Mouse (Mus musculus) brain, adult 2 months (tissue): ENCODE results near the gene Pstpip1.
A peak's percentile ranks its signal among the peaks of the same experiment; 100 is the strongest.

Experiments used
- DNase-seq: peaks from one replicate; pipeline ENCODE4 v3.0.0; 2011; ENCODE audit warnings: low read depth, low spot score

The Pstpip1 gene

DNA sequence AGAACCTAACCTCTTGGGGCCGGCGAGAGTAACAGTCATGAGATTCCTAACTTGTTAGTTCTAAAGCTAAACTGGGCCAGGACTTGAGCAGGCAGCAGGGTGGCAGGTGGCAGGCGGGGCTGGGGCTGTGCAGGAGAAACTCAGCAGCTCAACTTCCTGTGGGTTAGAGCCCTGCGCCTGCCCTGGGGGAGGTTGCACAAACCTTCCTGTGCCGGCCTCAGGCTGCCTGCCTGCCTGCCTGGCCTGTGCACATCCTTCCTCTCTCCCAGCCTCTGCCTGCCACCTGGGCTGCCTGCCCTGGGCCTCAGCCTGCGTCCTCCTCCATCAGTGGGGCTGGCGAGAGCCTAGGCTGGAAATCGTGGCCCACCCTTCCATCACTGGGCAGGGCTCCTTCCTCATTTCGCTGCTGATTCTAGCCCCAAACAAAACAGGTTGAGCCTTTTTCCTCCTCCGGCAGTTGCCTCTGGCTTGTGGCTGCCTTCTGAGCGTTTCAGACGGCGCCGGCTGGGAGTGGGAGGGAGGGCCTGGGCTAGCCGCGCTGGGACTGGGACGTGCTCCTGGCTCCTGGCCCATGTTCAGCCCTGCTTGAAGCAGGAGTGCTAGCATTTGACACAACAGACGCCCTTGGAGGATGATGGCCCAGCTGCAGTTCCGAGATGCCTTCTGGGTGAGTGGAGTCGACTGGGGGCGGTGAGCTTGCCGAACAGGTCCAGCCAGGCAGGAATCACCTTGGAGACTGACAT, at the start of gene Pstpip1:
Gene Pstpip1 (plus strand): TSS at position 185 of the 743 bp plus-strand sequence.
- DNase-seq: peak; percentile 76

DNA sequence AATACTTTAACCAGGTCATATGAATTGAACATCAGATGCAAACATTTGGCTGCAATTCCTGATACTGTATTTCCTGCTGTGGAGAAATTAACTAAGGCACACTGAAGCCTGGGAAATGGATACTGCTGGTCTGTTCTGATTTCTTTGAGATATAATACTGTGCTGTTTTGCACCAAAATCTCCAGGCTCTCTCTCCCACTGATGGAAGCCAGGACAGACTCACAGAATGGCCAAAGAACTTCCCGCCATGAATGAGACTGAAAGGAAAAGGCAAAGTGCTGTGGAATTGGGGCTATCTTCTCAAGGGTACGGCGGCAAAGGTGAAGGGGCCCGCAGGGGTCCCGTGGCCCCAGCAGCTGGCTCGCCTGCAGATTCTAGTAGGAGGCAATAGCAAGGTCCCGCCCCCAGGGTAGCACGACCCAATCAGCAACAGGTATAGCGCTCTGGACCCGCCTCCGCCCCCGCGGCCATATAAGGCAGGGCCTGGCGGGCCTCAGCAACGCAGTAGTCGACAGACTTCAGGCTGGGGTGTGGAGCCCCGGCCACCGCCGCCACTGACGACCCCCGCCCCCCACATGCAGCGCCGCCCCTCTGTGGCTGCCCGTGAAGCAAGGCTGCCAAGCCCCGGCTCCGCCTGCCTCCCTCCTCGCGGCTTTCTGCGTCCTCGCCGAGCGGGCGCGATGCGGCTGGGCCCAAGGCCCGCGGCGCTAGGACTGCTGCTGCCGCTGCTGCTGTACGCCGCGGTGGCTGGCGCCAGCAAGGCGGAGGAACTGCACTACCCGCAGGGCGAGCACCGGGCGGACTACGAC, 48.2 kb upstream of the Pstpip1 start, which contains the start of gene Rcn2:
Gene Rcn2 (plus strand): TSS at position 474 of the 809 bp plus-strand sequence.
- DNase-seq: peak; percentile 97

DNA sequence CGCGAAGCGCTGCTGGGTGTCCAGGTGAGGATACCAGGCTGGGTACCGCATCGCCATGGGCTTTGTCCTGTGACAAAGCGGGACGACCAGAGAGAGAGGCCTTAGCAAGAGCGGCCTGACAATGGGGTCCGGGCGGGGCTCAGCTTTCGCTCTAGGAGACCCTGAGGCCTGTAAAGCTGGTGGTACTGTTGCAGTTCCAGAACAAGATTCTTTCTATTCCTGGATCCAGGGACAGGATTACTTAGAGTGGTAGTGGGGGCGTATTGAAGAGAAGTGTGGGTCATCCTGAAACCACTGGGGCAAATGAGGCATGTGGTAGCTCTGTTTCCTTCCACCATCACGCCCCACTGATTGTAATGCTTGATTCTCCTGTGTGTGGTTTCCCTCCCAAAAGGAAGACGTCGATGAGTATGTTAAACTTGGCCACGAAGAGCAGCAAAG, 47.6 kb upstream of the Pstpip1 start:
- DNase-seq: no peak

DNA sequence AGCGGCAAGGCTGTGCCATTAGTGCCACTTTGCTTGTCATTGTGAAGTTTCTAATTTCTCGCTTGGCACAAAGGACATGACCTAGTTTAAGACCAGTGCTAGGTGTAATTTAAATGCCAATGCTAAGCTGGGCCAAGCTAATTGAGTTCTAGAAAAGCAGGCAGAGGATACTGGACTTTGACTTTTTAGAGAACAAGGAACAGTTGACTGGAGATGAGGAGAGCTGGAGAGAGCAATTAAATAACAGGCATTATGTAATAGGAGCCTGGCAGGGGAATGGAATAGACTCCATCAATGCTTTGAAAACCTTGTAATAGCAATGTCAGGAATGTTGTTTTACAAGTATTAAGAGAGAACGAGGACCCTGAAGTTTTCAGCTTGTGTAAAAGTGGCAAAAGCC, 36.0 kb upstream of the Pstpip1 start:
- peak; percentile 46 for DNase-seq

DNA sequence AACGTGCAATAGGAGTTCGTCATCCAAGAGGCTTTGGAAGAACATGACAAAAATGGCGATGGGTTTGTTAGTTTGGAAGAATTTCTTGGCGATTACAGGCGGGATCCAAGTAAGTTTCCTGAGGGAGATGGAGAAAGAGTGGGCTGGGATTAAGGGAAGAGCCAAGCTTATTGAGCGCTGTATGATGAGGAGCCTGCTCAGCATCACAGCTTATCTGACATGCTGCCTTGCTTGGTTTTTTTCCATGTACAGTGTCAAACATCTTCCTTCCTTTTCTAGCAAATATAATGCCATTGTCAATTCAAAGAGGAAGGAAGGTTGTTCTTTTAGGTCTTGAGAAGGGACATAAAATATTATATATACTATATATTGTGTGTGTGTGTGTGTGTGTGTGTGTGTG, 33.6 kb upstream of the Pstpip1 start:
- no peak for DNase-seq

DNA sequence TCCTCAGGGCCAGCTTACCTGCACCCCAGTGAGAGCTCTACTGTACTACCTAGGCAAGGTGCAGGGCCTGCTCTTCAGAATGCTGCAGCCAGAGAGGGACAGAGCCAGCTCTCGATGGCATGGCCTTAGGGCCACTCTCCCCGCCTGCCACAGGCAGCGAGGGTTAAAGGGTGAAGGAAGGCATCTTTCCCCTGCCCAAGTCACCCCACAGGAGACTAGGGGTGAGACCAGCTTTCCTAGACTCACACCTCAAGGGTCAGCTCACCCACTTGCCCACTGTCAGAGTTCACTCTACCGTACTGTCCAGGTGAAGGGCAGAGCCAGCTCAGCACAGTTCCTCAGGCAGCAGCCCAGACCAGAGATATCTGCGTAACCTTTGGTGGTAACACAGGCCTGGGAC, 27.4 kb upstream of the Pstpip1 start:
- DNase-seq: no peak

DNA sequence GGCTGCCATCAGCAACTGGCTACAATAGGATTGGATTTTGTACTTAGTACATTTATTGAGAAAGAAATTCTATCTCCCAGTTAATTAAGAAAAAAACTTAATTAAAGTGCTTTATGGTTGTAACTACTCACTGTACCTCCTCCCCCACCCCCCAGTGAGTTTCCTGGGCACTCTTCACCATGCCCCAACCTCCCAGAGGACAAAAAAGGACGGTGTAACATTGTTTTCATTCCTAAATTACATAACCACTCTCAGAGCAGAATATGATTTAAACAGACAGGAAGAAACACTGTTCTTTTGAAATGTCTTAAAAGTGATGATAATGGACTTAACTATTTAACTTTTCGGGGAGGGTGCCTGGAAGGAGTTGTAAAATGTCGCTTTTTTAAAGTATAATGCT, 24.8 kb upstream of the Pstpip1 start:
- DNase-seq: no peak

DNA sequence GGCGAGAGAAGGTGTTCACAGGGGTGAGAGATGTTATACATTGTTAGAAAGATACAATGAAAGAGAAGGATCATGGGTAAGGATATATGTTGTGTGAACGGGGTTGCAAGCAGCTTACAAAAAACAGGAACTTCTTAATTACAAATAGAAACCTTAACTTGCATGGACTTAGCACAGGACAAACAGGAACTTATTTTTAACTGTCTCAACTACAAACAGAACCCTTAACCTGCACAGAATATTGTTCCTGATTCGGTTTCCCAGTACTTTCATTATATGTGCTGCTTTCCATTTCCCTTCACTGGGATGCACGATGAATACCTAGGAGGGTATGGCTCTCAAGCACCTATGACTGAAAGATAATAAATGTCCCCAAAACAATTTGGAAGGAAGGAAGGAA, 21.8 kb upstream of the Pstpip1 start:
- no peak for DNase-seq

DNA sequence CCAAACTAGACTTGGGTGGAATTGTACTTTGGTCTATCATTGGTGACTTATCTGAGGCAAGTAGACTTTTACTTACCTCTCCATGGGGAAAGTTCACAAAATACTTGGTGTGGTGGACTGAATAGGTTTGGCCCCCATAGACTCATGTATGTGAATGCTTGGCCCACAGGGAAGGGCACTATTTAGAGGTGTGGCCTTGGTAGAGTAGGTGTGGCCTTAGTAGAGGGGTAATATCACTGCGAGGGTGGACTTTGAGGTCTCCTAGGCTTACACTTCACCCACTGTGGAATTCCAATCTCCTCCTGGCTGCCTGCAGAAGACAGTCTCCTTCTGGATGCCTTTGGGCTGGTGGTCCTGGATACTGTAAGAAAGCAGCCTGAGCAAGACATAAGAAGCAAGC, 21.1 kb upstream of the Pstpip1 start:
- DNase-seq: no peak

DNA sequence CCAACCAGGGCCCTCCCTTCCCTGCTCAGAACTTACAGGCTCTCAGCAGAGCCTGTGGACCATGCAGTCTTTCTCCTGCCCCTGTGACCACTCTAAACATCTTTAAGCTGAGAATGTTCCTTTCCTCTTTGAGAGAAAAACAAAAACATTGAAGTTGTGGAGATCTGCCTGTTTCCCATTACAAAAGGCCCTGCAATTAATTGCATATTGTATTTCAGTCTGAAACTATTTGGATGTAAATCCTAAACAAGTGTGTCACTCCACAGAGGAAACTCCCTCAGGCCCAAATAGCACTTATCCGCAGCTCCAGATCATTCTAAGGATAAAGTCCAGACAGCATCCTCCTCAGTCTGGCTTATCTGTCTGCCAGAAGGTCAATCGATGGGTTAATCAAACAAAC, 16.9 kb upstream of the Pstpip1 start:
- DNase-seq: no peak

DNA sequence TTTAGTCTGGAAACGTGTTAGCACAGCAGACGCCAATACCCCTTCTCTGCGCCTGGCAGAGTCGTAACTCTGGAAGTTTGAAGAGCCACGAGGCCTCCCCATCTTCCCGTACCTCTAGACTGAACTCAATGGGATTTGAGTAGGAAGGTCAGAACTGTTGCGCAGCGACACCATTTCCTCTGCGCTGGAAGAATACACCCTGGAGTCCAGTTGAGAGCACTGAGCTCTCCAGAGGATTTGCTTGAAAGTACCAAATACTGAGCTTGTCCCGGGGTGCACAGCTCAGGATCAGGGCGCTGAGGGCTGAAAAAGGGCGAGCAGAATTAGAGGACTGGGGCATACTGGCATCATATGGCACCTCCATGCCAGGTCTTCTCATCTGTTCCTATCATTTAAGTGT, 14.9 kb upstream of the Pstpip1 start:
- DNase-seq: no peak

DNA sequence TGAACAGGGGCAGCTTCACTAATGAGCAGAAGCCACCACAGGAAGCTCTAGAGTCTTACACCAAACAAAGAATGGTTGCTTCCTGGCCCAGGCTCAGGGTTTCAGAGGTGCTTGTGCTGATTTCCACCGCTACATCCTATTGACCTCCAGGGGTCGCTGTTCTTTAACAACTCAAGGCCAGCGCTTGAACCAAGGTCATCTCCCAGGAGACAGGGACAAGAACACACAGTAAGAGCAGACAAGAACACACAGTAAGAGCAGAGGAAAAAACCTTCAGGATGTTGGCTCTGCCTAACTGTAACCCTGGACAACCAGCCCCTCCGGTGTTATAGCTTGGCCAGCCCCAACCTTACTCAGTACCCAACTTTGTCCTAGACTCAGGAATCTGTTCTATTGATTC, 14.5 kb upstream of the Pstpip1 start:
- peak; percentile 85 for DNase-seq

DNA sequence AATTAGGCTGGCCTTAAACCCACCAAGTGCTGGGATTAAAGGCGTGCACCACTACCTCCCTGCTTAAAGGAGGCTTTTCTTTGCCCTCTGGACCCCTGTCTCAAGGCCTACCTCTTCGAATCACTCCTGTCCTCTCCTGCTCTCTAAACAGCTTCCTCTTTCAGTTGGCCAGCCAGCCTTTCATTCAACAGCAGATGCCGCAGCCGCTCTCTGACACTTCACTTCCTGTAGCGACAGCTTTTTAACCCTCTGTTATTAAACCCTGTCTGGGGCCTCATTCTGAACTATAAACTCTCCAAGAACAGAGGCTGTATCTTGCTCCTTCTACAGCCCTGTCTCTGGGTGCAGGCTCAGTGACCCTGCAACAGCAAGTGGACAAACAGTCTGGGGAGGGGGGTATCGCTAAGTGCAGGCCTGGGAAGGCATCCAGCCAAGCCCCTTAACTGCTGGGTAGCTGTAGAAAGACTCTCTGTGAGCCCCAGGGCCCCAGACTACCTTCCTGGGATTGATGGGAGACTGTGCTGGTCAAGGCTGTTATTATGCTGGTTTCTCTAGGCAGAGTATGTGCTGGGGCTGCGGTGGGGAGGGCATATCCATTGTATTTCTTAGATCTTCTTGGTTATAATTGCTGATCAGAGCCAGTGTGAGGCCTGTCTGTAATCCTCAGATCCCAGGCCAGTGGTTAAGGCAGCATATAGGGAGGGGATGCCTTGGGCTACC, 13.7 kb upstream of the Pstpip1 start:
- DNase-seq: no peak

DNA sequence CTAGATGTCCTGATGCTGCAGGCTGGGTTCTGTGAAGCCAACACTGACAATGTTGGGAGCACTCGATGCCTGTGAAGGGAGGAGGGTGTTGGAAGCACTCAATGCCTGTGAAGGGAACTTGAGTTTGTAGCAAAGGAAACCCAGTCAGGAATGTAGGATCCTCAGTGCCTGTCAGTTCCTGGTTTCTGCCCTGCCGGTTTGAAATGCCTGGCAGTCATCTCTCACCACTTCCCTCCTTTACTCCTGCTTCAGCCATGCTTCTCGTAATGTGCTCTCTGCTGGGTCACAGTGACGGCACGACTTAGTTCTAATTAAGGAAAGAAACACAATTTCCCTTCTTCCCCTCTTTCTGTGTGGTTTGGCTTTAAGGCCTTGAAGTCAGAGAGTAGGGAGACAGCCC, 10.2 kb upstream of the Pstpip1 start:
- DNase-seq: no peak

DNA sequence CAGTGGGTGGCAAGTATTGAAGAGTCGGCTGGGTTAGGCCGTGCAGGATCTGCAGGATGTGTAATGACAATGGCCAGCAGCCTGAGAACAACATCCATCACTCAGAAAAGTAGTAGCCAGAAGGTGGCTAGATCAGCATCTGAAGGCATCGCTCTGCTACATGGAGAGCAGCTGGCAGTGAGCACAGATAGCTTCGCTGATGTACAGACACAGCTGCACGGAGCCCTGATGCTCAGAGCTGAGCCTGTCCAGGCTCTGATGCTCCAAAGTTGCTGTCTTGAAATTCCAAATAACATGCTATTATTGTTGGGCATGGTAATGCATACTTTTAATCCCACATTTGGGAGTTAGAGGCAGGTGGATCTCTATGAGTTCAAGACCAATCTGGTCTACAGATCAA, 3.2 kb upstream of the Pstpip1 start:
- no peak for DNase-seq

DNA sequence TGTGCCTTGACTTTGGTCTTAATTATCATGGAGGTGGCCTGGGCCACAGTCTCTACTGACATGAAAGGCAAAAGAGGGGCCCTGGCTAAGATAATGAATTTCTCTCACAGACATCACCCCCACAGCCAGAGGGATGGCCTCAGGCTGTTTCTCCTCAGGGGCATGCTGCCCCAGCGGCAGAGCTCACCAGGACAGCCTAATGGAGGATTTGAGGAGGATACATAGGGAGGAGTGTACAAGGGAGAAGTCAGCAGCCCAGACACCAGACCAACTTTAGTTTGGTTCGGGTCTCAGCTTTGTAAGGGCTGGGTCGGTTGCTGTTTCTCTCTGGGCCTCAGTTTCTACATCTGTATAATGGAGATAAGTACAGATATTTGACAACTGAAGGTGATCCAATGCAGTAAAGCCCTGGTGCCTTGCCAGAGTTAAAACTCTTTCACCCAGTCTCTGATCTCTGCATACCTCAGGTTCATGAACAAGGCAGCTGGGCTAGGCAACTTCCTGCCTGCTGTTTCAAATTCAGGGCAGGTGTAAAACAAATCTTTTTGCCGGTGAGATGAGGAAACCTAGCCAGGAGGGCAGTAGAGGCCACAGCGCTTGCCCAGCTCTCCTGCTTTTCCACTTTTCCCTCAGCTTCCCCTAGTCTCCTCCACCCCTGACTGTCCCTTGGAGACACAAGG, 924 bp downstream of the Pstpip1 start:
- DNase-seq: no peak

DNA sequence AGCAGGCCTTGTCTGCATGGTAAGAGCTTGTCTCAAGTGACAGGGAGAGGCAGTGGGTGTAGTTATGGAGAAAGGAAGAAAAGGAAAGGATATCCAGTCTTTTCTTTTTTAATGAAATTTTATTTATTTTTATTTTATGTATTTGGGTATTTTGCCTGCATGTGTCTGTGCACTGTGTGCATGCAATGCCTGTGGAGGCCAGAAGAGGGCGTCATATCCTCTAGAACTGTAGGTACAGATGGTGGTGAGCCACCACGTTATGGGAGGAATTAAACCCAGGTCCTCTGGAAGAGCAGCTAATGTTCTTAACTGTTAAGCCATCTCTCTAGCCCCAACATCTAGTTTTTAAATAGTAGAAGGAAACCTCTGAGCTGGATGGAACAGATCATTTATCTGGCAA, 2.3 kb downstream of the Pstpip1 start:
- no peak for DNase-seq

DNA sequence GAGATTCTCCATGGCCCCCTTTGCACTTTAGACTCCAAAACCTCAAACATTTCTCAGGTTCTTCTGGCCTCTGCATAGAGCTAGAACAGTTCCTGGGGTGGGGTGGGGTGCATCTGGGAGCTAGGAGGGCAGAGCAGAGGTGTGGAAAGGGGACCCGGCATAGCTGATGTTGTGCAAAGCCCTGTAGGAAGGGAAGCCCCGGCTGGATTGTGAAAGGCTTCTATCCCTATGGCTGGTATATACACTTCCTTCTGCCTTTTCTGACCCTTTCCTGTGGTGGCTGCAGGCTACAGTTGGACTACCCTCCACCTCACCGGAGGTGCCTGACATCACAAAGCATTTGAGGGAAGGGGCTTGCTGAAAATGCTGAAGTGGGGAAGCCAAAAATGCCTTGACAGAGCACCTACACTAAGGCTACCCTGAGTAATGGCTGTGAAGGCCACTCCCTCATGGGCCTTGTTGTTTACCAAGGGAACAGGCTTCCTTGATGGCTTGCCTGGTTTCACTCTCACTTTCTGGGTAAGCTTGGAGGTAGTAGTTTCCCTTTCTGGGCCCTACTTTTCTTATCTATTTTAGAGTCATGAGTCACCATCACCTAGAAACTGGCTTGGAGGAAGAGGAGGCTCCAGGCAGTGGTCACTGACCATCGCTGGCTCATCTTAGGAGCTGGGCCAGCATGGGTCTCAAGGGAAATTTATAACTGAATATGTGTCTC, 8.0 kb downstream of the Pstpip1 start:
- DNase-seq: no peak

DNA sequence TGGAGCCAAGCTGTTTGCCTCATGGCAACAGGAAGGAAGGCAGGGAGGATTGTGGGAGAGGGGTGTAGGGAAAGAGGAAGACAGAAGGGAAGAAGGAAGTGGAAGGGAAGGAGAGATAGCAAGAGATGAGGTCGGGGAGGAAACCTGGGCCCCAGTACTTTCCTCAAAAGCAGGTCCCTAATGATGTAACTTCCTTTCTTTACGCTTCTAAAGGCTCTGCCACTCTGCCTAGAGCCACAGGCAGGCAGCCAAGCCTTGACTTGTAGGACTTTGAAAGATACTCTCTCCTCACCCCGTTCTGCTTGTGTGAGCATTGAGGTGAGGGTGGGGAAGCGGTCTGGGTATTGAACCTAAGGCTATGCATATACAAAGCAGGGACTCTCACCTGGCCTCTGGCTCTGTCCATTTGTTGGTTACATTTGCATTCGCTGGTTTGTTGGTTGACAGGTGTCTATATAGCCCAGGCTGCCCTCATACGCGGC, 10.3 kb downstream of the Pstpip1 start:
- DNase-seq: no peak

DNA sequence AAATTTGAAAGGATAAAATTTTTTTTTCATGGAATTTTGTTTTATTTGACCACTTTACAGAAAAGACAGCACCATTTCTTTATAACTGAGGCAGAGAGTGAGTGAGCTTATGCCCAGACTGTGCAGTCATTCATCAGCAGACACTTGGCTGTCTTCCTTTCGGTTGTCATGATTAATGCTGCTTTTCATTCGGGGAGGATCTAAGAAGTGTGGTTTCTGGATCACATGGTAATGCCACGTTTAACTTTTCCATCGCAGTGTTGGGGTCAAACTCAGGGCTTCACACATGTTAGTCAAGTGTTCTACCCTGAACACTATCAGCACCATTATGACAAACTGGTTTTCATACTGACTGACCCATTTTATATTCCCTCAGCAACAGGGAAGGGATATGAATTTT, 11.3 kb downstream of the Pstpip1 start:
- DNase-seq: no peak

DNA sequence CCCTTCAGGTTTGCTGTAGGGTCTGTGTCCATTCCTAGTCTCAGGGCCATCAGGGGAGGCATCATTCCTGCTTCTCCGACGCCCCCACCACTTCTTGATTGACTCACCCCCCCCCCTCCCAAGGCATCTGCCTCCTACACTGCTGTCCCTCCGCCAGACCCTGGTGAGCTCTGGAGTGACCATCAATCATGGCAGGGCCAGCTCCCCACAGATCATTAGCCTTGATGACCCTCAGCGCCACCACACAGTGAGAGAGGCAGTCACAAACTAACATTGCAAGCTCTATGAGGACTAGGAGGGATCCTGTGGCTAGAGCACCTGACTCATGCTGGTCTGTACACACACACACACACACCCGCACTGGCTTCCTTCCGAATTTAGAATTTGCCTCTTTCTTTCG, 15.2 kb downstream of the Pstpip1 start:
- DNase-seq: no peak
